In genomic region chr4:57672996-57673906, GRCm38 (mm10) we compare ENCODE assay signal across 8 mouse cellular contexts. TPM values are rescaled to one million over a fixed set of nuclear protein-coding genes. Genes with fewer than 3 reads are reported as not detected.
A peak's percentile ranks its signal among the peaks of the same experiment; 100 is the strongest.
DNase-seq lines count a peak whose midpoint lies in the region; ATAC-seq lines count a peak whose summit lies in the region.

No protein-coding gene starts in this region.

- H3K36me3 ChIP-seq in intestine, embryonic 14.5 days (ENCODE audit: control insufficient read depth, insufficient read depth, low read length) = no peaks in the 10 kb centered on the region

- H3K4me2 ChIP-seq in intestine, embryonic 14.5 days (ENCODE audit: low read length) = peak overlapping the region; percentile 33; the same call in 1 of the 2 replicates

- no peaks in the 10 kb centered on the region for H3K27me3 ChIP-seq in intestine, embryonic 14.5 days (replicated peaks; ENCODE audit: control insufficient read depth, insufficient read depth, low read length)

- peak; percentile 64; the same call in 1 of the 2 replicates for ATAC-seq in intestine, embryonic 14.5 days (replicated peaks; ENCODE audit: low FRiP score, low TSS enrichment, low read depth)

- WGBS in intestine, embryonic 14.5 days = 16% methylated on average over 12 of the region's 12 CpGs

- peaks cover 20% of the 10 kb centered on the region; the same call in 1 of the 2 replicates for H3K4me1 ChIP-seq in intestine, embryonic 14.5 days (replicated peaks; ENCODE audit: control insufficient read depth, insufficient read depth, low read length)

- intact Hi-C loops in left cerebral cortex, postnatal 10 days (cut with DNase I) = loop anchor here (2.0 to 10.0 kb wide), 4 partner anchors 110 to 582 kb away; no protein-coding TSS in a partner anchor

- DNase-seq in adrenal gland, adult 18-20 months (ENCODE audit: low spot score in 2 of 2) = peak; percentile 91 to 94
- peak; percentile 93 for DNase-seq in embryo, embryonic 10.5 days (ENCODE audit: low spot score)
- peak; percentile 73 for DNase-seq in gastrocnemius, postnatal 25 days
- peak; percentile 94 for DNase-seq in intestine, embryonic 14.5 days (ENCODE audit: low spot score)
- peak; percentile 76 to 86 for DNase-seq in left cerebral cortex, postnatal 10 days (ENCODE audit: extremely low spot score in 1 of 2, low spot score in 2 of 2)
- peak; percentile 92 for DNase-seq in mesoderm, embryonic 11.5 days (ENCODE audit: low read depth, low spot score)
- peak; percentile 59 to 73 for DNase-seq in right cerebral cortex, postnatal 36 days (ENCODE audit: low spot score in 2 of 2)
- DNase-seq in yolk sac, embryonic 10.5 days (ENCODE audit: low spot score) = peak; percentile 81

- H3K27ac ChIP-seq in intestine, embryonic 14.5 days (ENCODE audit: low read depth) = 0 out of 2 replicates have a peak overlapping the region, but pooled peaks have one; percentile 19

- no peak overlapping the region for H3K9ac ChIP-seq in intestine, embryonic 14.5 days (ENCODE audit: low read length)

- H3K9me3 ChIP-seq in intestine, embryonic 14.5 days (ENCODE audit: control insufficient read depth, low read length) = no peaks in the 10 kb centered on the region

- H3K4me3 ChIP-seq in intestine, embryonic 14.5 days (ENCODE audit: low read depth, low read length) = no peak overlapping the region

RNA-seq across cellular contexts. Expression of gene Akap2, which starts 44.2 kb away (rescaled TPM):
- 100 to 1,000 TPM; 191 to 192 TPM for total RNA-seq in adrenal gland, adult 18-20 months (2021)
- total RNA-seq in gastrocnemius, postnatal 25 days (2021) = 10 to 100 TPM; 34.3 to 35.9 TPM
- 27.7 and 28.2 TPM in 2 replicates for polyA plus RNA-seq in intestine, embryonic 14.5 days (2014; fragmentation: Nextera tagmentation; extraction: Ambion mirVana)
- 10 to 100 TPM; 36.2 to 38.9 TPM for total RNA-seq in left cerebral cortex, postnatal 10 days (2021)

Comparison
In these comparisons a context has a peak if more than half of its experiments do, and no peak if none do; other contexts are left out.
1. RNA of gene Akap2, which starts 44.2 kb away (total RNA-seq): 191 to 192 TPM in adrenal gland, adult 18-20 months; 36.2 to 38.9 TPM in left cerebral cortex, postnatal 10 days and 34.3 to 35.9 TPM in gastrocnemius, postnatal 25 days; every median in the first group is over 4 times any median in the second.
2. Peak in every context shown above with its lines, with median percentiles within 50 percentile points of each other: DNase-seq.